Mouse (Mus musculus) forebrain, embryonic 15.5 days (tissue): ENCODE measurements at regions not wholly inside any gene's neighbourhood (a gene's known extent, or its start where the extent isn't known, plus 50 kb on each side); places are given as distances from the start of the nearest gene placed in this dataset.

Source experiments
- ATAC-seq: fragments of 200-750 bp; cut with Nextera tagmentation; replicated peaks from 2 replicates; pipeline ENCODE4 v1.8.0; 2017; ENCODE audit warnings: mild to moderate bottlenecking, moderate TSS enrichment, moderate library complexity
- H3K27ac ChIP-seq: fragments of 300-500 bp; sonication (generic); replicated peaks from 2 replicates; pipeline ENCODE4 v1.5.1; 2015; ENCODE audit warnings: mild to moderate bottlenecking, inconsistent platforms
- H3K27me3 ChIP-seq: fragments of 300-500 bp; sonication (generic); 2 replicates; pipeline ENCODE4 v1.6.1; 2015; ENCODE audit warnings: inconsistent platforms
- H3K36me3 ChIP-seq: fragments of 300-500 bp; sonication (generic); 2 replicates; pipeline ENCODE4 v1.6.1; 2015; ENCODE audit warnings: mild to moderate bottlenecking, inconsistent platforms
- H3K4me1 ChIP-seq: fragments of 300-500 bp; sonication (generic); 2 replicates; pipeline ENCODE4 v1.6.1; 2015; ENCODE audit warnings: inconsistent platforms
- H3K4me2 ChIP-seq: fragments of 300-500 bp; sonication (generic); replicated peaks from 2 replicates; pipeline ENCODE4 v1.6.1; 2015; ENCODE audit warnings: mild to moderate bottlenecking, inconsistent platforms
- H3K4me3 ChIP-seq: fragments of 300-500 bp; sonication (generic); 2 replicates; pipeline ENCODE4 v1.5.1; 2015; ENCODE audit warnings: mild to moderate bottlenecking, inconsistent platforms
- H3K9ac ChIP-seq: fragments of 300-500 bp; sonication (generic); replicated peaks from 2 replicates; pipeline ENCODE4 v1.6.1; 2015; ENCODE audit warnings: mild to moderate bottlenecking, inconsistent platforms
- H3K9me3 ChIP-seq: fragments of 300-500 bp; sonication (generic); 2 replicates; pipeline ENCODE4 v1.6.1; 2016; ENCODE audit warnings: inconsistent platforms
- WGBS: fragments of 180-500 bp; shearing (Covaris S2); methylation state at CpG from one replicate; pipeline ENCODE4 v1.1.7; 2015; ENCODE audit warnings: mixed read lengths; 5-methylcytosine and 5-hydroxymethylcytosine counted together

- no peak overlapping the region for H3K4me3 ChIP-seq
- no peak overlapping the region for H3K27ac ChIP-seq
- H3K9me3 ChIP-seq: no peaks in the 10 kb centered on the region
- H3K36me3 ChIP-seq: no peaks in the 10 kb centered on the region
- ATAC-seq: no peak
- no peak overlapping the region for H3K4me2 ChIP-seq
- no peaks in the 10 kb centered on the region for H3K27me3 ChIP-seq
- 64% methylated on average over 1 of the region's 1 CpGs for WGBS
- H3K4me1 ChIP-seq: no peaks in the 10 kb centered on the region
- H3K9ac ChIP-seq: no peak overlapping the region
Observed at GRCm38 (mm10) chrX:142456022-142456421, 65.7 kb upstream of the Acsl4 start.

DNA sequence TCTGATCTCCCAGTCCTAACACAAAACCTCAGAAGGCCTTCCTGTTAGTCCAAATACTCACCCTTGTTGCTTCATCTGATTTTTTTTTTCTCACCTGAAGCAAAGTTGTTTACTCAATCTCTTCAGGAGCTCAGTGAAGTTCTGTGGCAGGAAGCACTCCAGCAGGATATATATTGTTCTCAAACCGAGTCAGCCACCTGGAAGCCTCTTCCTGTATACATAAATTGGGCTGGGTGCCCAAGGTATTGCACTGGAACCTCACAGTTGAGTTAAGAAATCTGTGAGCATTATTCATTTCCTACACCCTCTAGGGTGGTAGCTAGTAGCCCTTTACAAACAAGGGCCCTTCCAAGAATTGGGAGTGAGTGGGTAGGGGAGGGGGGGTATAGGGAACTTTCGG, 73.8 kb upstream of the Acsl4 start:
- Histone ChIP-seq H3K4me1 (no peaks in the 10 kb centered on the region), H3K27ac (no peak overlapping the region), H3K4me3 (no peak overlapping the region), H3K27me3 (no peaks in the 10 kb centered on the region), H3K4me2 (no peak overlapping the region), H3K9me3 (no peaks in the 10 kb centered on the region), H3K9ac (no peak overlapping the region), H3K36me3 (no peaks in the 10 kb centered on the region)
- no peak for ATAC-seq
- WGBS: 69% methylated on average over 2 of the region's 2 CpGs

DNA sequence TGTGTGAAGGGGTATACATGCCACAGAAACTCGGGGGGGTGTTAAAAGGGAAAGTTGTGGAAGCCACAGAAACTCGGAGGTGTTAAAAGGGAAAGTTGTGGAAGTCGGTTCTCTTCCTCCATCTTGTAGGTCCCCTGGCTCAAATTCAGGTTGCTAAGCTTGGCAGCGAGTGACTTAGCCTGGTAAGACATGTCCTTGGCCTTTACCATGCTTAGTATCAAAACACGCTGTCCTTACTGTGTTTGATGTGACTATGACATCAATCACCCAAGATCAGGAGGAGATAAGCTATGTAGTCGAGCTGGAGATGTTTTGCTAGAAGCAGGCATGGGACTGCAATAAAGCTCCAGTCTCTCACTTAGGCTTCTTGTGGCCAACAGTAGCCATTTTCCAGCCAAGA, 74.4 kb upstream of the Acsl4 start:
- Histone ChIP-seq H3K4me3 (no peak overlapping the region), H3K4me2 (no peak overlapping the region), H3K4me1 (no peaks in the 10 kb centered on the region), H3K9ac (no peak overlapping the region), H3K27ac (no peak overlapping the region), H3K9me3 (no peaks in the 10 kb centered on the region), H3K27me3 (no peaks in the 10 kb centered on the region), H3K36me3 (no peaks in the 10 kb centered on the region)
- ATAC-seq: no peak
- 81% methylated on average over 6 of the region's 6 CpGs for WGBS

- no peak overlapping the region for H3K27ac ChIP-seq
- no peak for ATAC-seq
- no peak overlapping the region for H3K9ac ChIP-seq
- no peaks in the 10 kb centered on the region for H3K9me3 ChIP-seq
- no peaks in the 10 kb centered on the region for H3K27me3 ChIP-seq
- no peak overlapping the region for H3K4me2 ChIP-seq
- no peaks in the 10 kb centered on the region for H3K4me1 ChIP-seq
- no peaks in the 10 kb centered on the region for H3K36me3 ChIP-seq
- 23% methylated on average over 5 of the region's 5 CpGs for WGBS
- no peak overlapping the region for H3K4me3 ChIP-seq
Observed at GRCm38 (mm10) chrX:142467850-142468256, 77.5 kb upstream of the Acsl4 start.

DNA sequence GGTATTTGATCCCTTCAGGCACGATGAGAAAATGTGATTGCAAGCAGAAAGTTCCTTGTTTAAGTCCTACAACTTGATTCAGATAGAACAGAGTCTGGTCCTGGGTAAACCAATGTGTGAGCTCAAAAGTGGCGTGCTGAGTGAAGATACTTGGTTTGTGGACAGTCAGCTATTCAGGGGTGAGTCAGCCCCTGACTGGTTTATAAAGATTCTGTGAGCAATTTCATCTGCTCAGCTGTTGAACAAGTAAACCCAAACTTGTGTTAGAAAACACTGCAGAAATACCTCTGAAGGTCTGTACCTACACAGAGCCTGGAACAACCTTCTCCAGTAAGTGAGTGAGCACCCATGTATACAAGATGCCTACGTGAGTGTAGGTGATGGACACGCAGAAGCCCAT, 78.1 kb upstream of the Acsl4 start:
- Histone ChIP-seq H3K4me1 (no peaks in the 10 kb centered on the region), H3K4me2 (no peak overlapping the region), H3K27ac (no peak overlapping the region), H3K9me3 (no peaks in the 10 kb centered on the region), H3K36me3 (no peaks in the 10 kb centered on the region), H3K27me3 (no peaks in the 10 kb centered on the region), H3K4me3 (no peak overlapping the region), H3K9ac (no peak overlapping the region)
- WGBS: 35% methylated on average over 4 of the region's 4 CpGs
- ATAC-seq: no peak

- no peak overlapping the region for H3K9ac ChIP-seq
- no peaks in the 10 kb centered on the region for H3K36me3 ChIP-seq
- no peak for ATAC-seq
- H3K4me3 ChIP-seq: no peak overlapping the region
- H3K9me3 ChIP-seq: no peaks in the 10 kb centered on the region
- no peaks in the 10 kb centered on the region for H3K27me3 ChIP-seq
- 23% methylated on average over 7 of the region's 7 CpGs for WGBS
- no peak overlapping the region for H3K27ac ChIP-seq
- H3K4me1 ChIP-seq: no peaks in the 10 kb centered on the region
- H3K4me2 ChIP-seq: no peak overlapping the region
Observed at GRCm38 (mm10) chrX:142469048-142469634, 78.8 kb upstream of the Acsl4 start.

GRCm38 (mm10) chrX:142470083-142470482, 79.7 kb upstream of the Acsl4 start:
- Histone ChIP-seq H3K4me3 (no peak overlapping the region), H3K4me1 (no peaks in the 10 kb centered on the region), H3K36me3 (no peaks in the 10 kb centered on the region), H3K27ac (no peak overlapping the region), H3K27me3 (no peaks in the 10 kb centered on the region), H3K9ac (no peak overlapping the region), H3K4me2 (no peak overlapping the region), H3K9me3 (no peaks in the 10 kb centered on the region)
- ATAC-seq: no peak
- 75% methylated on average over 1 of the region's 1 CpGs for WGBS

DNA sequence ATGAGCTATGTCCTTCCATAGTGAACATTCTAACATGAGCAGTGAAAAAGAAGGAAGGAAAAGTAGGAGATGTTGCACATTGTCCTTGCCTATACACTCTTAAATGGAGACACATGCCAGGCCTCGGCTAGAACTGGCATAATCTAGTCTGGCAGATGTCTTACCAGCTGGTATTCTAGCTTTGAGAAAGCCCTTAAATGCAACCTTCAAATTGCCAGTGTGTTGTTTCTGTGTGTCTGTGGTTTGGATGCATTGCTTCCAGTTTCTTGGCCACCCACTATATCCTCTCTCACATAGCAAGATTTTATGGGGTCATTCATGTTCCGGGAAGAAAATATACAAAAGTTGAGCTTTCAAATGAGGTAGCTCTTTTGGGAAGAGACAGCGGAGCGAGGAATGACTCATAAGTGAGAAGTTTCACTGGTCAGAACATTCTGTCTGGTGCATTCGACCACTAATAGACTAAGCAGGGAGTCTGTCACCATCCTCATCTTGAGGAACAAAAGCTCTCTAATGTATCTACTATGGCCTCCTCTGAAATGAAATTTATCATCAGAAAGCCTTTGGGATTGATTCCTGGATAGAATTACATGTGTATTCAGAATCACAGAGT, 91.0 kb upstream of the Acsl4 start:
- WGBS: 82% methylated on average over 5 of the region's 5 CpGs
- no peak for ATAC-seq

DNA sequence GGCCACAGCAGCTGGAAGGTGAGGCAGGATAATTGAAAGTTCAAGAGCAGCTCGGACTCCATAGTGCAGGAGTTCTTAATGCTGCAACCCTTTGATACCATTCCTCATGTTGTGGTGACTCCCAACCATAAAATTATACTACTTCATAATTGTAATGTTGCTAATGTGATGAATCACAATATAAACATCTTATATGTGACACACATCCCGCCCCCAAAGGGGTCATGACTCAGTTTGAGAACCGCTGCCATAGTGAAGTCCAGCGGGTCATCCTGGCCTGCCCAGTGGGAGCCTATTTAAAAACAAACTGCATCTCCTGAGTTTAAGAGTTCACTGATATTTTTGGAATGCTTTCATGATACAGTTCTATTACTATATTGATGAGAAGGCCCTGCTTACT, 97.7 kb upstream of the Acsl4 start:
- no peak overlapping the region for H3K4me3 ChIP-seq
- H3K27me3 ChIP-seq: no peaks in the 10 kb centered on the region
- no peak overlapping the region for H3K9ac ChIP-seq
- no peaks in the 10 kb centered on the region for H3K9me3 ChIP-seq
- no peak overlapping the region for H3K27ac ChIP-seq
- ATAC-seq: no peak
- WGBS: 85% methylated on average over 4 of the region's 4 CpGs
- H3K36me3 ChIP-seq: no peaks in the 10 kb centered on the region
- no peak overlapping the region for H3K4me2 ChIP-seq
- H3K4me1 ChIP-seq: no peaks in the 10 kb centered on the region

More for the DNA sequence above, 91.0 kb upstream of the Acsl4 start:
- H3K4me3 ChIP-seq: no peak overlapping the region
- H3K9me3 ChIP-seq: no peaks in the 10 kb centered on the region
- H3K4me1 ChIP-seq: no peaks in the 10 kb centered on the region
- no peak overlapping the region for H3K27ac ChIP-seq
- H3K36me3 ChIP-seq: no peaks in the 10 kb centered on the region
- no peak overlapping the region for H3K4me2 ChIP-seq
- no peak overlapping the region for H3K9ac ChIP-seq
- no peaks in the 10 kb centered on the region for H3K27me3 ChIP-seq

- H3K4me2 ChIP-seq: no peak overlapping the region
- ATAC-seq: no peak
- H3K36me3 ChIP-seq: no peaks in the 10 kb centered on the region
- 68% methylated on average over 8 of the region's 8 CpGs for WGBS
- no peaks in the 10 kb centered on the region for H3K27me3 ChIP-seq
- no peak overlapping the region for H3K9ac ChIP-seq
- H3K27ac ChIP-seq: no peak overlapping the region
- H3K4me1 ChIP-seq: no peaks in the 10 kb centered on the region
- no peaks in the 10 kb centered on the region for H3K9me3 ChIP-seq
- H3K4me3 ChIP-seq: no peak overlapping the region
Observed at GRCm38 (mm10) chrX:142490093-142490717, 99.9 kb upstream of the Acsl4 start.

GRCm38 (mm10) chrX:142501094-142501493, 110.8 kb upstream of the Acsl4 start:
- ATAC-seq: no peak
- Histone ChIP-seq H3K27me3 (no peaks in the 10 kb centered on the region), H3K4me3 (no peak overlapping the region), H3K4me1 (no peaks in the 10 kb centered on the region), H3K9me3 (no peaks in the 10 kb centered on the region), H3K9ac (no peak overlapping the region), H3K4me2 (no peak overlapping the region), H3K27ac (no peak overlapping the region), H3K36me3 (no peaks in the 10 kb centered on the region)
- 87% methylated on average over 2 of the region's 2 CpGs for WGBS

DNA sequence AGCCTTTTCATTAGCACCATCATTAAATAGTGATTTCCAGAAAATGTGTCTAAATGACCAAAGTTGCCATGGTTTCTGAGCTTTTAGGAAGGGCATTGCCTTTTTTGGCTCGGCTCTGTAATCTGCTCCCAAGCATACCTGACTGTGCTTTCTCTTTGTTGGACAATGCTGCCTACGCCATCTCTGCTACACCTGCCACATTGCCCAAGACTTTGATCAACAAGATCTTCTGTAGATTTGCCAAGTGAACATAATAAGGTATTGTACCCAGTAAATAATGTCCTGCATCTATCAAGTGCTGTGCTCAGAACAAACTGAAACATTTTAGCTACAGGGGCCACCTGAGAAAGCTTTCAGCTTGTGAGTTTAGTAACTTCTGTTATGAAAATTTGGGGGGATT, 114.6 kb upstream of the Acsl4 start:
- no peak for ATAC-seq
- Histone ChIP-seq H3K4me3 (no peak overlapping the region), H3K36me3 (no peaks in the 10 kb centered on the region), H3K9me3 (no peaks in the 10 kb centered on the region), H3K27me3 (no peaks in the 10 kb centered on the region), H3K4me2 (no peak overlapping the region), H3K4me1 (no peaks in the 10 kb centered on the region), H3K27ac (no peak overlapping the region), H3K9ac (no peak overlapping the region)
- 57% methylated on average over 2 of the region's 2 CpGs for WGBS

- no peaks in the 10 kb centered on the region for H3K9me3 ChIP-seq
Observed at GRCm38 (mm10) chrX:142507475-142507874, 117.1 kb upstream of the Acsl4 start.

More at GRCm38 (mm10) chrX:142507475-142507874, 117.1 kb upstream of the Acsl4 start:
- no peak for ATAC-seq
- Histone ChIP-seq H3K27ac (no peak overlapping the region), H3K9ac (no peak overlapping the region), H3K4me1 (no peaks in the 10 kb centered on the region), H3K36me3 (no peaks in the 10 kb centered on the region), H3K4me2 (no peak overlapping the region), H3K27me3 (no peaks in the 10 kb centered on the region), H3K4me3 (no peak overlapping the region)
